Mouse (Mus musculus): ENCODE data around the gene Stard9.
"Not testable (repeated sequence)": the region's sequence is repeated elsewhere in the genome, so short reads cannot be mapped to it uniquely, and the experiment has no call there.

- TF ChIP-seq POLR2A (IDR thresholded peaks at IDR 0.05; ENCODE audit: borderline replicate concordance, low read depth, low read length); CTCF (IDR thresholded peaks at IDR 0.05; ENCODE audit: low read depth, low read length): not testable (repeated sequence)
These were observed 52.2 kb downstream of the Stard9 start for GRCm38 (mm10) chr2:120681151-120681550.
